Mouse (Mus musculus) lung, adult 2 months (tissue): ENCODE measurements at regions not wholly inside any gene's neighbourhood (a gene's known extent, or its start where the extent isn't known, plus 50 kb on each side); places are given as distances from the start of the nearest gene placed in this dataset.

ENCODE experiments used
- CTCF ChIP-seq: fragments of 200-500 bp; IDR thresholded peaks from 2 replicates; pipeline ENCODE4 v1.5.1; 2011; ENCODE audit warnings: mild to moderate bottlenecking, low read length, control low read depth; ENCODE audit not compliant: insufficient read depth
- POLR2A ChIP-seq: fragments of 200-500 bp; IDR thresholded peaks from 2 replicates; pipeline ENCODE4 v1.6.1; 2011; ENCODE audit warnings: low read depth, mild to moderate bottlenecking, control low read depth, low read length, borderline replicate concordance; ENCODE audit errors: extremely low read depth

DNA sequence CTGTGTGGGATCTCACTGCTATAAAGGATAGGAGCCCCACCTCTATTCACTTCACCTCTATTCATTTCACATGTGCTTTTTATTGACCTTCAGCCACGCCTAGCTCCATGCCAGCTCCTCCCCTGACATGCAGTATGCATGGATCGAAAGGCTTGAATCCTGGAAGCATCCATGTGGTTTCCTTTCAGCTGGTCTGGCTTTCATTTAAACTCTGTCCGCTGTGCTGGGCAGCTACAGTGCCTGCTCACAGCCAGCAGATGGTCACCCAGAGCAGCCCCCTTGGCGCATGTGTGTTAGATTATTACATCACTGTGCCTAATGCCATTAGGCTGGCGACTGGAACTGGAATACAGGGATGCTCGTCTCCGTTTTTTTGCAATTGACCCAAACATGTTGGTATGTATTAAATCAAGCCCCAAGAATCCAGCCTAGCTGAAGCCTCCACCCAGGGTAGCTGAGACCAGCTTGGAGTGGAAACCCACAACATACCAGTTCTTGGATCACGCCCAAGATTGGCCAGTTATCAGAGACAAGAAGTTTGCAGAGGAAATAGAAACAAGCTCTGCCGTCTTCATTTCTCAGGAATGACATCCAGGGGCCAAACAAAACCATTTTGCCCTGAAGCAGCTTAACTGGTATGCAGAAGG lies 113.2 kb downstream of the Inhbb start:
- no peak for TF ChIP-seq CTCF
- TF ChIP-seq POLR2A: no peak
